Mouse (Mus musculus) liver, postnatal 0 days (tissue): Measurements from ENCODE around the gene Mcoln3.
A peak's percentile ranks its signal among the peaks of the same experiment; 100 is the strongest.

Source experiments
- CTCF ChIP-seq: sonication (generic); IDR thresholded peaks from 2 replicates; pipeline ENCODE4 v1.5.1; 2016; ENCODE audit warnings: antibody characterized with exemption, low read depth
- EP300 ChIP-seq: IDR thresholded peaks from 2 replicates; pipeline ENCODE4 v1.6.1; 2016; ENCODE audit warnings: antibody characterized with exemption, low read depth, mild to moderate bottlenecking

DNA sequence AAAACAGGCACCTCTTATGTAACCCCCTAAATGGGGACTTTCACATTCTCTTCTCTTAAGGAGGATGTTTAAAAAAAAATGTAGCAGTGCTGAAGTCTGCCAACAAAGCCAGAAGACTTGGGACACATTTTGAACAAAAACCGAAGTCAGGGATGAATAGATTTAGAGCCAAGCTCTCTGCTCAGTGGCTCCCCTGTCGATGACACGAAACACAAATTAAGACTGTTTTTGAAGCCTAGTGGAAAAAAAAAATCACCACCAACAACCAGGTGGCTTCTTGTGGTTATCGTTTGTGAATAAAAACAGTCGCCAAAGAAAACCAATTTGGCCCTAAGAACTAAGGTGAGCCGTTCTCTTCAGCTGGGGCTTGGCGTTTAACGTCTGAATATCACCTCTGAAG is 35.1 kb downstream of the Mcoln3 start:
- TF ChIP-seq CTCF (peak; percentile 20; the same call in 1 of the 2 replicates), EP300 (no peak)
